Mouse (Mus musculus): ENCODE data around the gene Npl.
"Not testable (repeated sequence)": the region's sequence is repeated elsewhere in the genome, so short reads cannot be mapped to it uniquely, and the experiment has no call there.

Gene Npl

DNA sequence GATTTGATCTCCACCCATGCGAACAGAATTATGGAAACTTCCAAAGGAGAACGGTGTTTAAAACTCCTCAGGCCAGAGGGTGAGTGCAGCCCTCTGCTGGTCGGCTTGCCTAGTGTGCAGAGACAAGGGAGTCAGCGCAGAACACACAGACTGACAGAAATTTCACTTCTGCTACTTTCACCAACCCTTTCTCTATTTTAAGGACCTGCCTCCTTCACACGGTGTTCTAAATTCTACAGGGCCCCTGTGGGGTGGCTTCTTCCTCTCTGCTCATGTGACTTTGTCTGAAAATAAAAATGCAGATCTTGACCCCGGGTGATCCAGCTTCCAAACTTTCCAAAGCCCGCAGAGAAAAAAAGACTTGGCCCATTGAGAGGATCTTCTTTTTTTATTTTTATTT, 60.7 kb downstream of the Npl start:
- DNase-seq (ENCODE audit: low read depth), result peak; percentile 30

DNA sequence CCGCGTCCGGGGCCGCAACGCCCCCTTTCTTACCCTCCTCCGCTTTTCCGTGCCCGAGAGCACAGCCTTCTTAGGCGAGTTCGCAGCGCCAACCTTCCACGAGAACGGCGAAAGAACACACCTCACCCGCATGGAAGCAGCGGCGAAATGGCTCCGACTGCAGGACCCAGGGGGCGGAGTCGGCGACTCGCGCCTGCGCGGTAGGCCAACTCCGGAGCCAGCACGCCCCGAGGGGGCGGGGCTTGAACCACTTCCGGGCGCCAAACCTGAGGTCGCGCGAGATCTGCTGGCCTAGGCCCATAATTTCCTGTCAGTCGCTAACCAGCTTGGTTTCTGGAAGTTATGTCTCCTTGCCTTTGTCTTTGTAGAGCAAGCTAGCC, 62.4 kb downstream of the Npl start, which contains the start of gene Dhx9:
Gene Dhx9, minus strand, starts transcription at position 161 of the 380 bp plus-strand sequence.
- DNase-seq (ENCODE audit: low read depth), result peak; percentile 99

DNA sequence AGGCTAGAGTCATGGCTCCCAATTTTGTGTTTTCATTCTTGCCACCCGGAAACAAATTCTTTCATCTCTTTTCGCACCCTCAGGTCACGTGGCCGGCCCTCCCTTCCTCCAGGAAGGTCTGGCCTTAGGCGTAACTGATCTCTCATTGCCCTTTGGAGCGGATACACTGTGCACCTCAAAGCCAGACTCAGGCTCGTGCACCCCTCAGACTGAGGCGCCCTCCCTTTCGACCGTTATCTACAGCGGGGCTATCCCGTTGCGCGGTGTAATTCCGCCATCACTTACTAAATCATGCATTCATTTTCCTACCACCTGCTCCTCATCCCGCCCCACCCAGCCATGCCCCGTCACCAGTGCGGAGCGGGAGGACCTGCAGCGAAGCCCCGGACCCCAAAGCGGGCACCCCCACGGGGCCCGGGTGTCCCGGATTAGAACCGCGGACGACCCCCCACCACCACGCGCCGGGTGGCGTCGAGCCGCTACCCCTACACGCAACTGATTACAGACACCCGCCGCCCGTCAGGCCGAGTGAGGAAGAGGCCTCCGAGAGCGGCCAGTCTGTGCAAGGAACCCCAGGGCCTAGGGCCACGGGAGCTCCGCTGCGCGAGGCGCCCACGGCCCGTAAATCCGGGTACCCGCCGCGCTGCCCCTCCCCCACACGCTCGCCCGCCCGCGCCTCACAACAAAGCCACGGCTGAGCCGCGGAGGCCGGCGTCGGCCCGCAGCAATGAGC, 62.9 kb downstream of the Npl start:
- peak; percentile 50 for DNase-seq (ENCODE audit: low read depth)

DNA sequence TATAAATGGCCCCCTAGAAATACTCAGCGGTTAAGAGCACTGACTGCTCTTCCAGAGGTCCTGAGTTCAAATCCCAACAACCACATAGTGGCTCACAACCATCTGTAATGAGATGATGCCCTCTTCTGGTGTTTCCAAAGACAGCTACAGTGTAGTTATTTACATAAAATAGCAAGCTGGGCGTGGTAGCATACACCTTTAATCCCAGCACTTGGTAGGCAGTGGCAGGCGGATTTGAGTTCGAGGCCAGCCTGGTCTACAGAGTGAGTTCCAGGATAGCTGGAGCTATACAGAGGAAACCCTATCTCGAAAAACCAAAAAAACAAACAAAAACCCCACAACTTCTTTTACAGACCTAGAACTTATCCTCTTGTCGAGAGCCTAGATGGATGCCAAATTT, 63.7 kb downstream of the Npl start:
- DNase-seq (ENCODE audit: low read depth), result not testable (repeated sequence)

DNA sequence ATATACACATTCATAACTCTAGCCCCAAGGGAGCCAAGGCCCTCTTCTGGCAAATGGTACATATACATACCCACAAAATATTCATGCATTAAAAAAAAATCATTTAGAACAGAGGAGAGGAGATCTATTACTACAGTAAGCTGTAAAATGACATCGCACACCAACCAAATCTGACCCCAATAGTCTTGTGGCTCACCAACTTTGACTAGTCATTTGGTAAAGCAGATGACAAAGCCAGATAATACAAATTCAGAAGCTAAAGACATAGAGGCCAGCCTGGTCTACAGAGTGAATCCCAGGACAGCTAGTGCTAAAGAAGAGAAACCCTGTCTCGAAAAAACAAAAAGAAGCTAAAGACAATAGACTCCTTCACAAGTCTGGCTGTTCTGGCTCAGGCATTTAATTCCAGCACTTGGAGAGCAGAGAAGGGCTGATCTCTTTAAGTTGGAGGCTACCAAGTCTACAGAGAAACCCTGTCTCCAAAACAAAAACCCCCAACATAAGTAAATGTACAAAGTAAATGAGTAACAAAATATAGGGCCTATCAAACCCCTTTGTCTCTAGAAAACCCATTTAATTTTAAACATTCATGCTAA, 64.5 kb downstream of the Npl start:
- peak; percentile 39 for DNase-seq (ENCODE audit: low read depth)

DNA sequence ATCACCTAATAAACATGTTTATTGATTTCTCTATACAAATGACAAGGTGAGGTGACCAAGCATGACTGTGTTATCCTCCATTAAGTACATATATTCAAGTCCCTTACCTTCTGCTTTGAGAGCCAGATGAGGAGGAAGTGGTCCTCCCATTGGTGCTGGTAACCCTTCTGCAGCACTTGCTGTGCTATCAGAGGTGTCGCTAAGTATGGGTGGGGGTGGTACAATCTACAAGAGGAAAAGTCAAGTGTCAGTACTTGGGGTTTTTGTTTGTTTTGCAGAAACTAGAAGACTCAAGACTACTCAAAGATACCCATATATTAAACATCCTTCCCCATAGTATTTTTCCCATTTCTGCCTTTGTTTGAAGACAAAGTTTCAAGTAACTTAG, 68.8 kb downstream of the Npl start:
- DNase-seq (ENCODE audit: low read depth), result no peak

DNA sequence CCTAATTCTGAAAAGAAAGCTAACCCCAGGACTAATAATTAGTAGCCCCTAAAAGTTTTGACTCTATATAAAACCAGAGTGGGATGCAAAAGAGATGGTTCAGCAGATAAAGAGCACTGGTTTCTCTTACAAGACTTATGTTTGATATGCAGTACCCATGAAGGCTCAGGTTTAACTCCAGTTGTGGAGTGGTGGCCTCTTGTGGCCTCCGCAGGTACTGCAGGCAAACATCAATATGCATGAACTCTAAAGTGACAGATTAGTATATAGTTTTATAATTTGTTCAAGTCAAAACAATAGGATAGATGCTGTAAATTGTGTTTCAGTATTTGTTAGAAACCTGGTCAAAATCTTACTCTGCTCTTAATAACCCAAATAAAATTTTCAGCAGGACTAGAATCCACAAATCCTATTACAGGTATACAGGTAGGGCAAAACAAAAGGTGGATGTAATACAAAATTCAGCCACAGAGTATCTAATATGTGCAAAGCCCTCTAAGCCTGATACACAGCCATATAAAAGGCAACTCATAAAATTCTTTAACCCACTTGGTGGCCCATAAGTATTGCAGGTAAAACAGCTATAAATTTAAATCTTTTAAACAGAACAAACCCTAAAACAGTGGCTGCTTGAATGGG, 69.3 kb downstream of the Npl start:
- DNase-seq (ENCODE audit: low read depth), result peak; percentile 81

DNA sequence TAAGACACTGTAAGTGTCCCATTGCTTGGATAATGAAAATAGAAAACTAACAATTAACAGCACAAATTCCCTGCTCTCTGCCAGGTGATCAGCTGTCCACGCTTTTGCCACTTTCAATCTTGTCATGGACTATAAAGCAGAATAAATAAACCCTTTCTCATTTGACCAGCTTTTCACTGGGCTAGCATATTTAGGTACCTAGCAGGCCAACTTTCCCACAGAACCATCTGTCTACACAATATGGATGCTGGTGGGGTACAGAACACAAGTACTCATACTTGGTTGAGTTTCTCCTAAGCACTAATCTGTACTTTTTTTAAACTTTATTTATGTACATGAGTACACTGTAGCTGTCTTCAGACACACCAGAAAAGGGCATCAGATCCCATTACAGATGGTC, 70.5 kb downstream of the Npl start:
- DNase-seq (ENCODE audit: low read depth), result no peak

DNA sequence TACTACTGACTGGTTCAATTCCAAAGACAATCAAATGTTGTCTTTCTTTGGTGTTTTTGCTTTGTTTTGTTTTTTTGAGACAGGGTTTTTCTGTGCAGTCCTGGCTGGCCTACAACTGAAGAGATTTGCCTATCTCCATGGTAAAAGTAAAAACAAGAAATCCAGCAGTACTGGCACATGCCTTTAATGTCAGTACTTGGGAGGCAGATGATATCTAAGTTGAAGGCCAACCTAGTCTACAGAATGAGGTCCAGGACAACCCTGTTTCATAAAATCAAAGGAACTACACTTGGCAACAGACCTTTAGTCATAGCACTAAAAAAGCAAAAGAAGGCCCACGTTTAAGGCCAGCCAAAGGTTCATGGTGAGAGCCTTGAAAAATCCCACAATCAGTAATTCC, 88.0 kb downstream of the Npl start:
- no peak for DNase-seq (ENCODE audit: low read depth)

DNA sequence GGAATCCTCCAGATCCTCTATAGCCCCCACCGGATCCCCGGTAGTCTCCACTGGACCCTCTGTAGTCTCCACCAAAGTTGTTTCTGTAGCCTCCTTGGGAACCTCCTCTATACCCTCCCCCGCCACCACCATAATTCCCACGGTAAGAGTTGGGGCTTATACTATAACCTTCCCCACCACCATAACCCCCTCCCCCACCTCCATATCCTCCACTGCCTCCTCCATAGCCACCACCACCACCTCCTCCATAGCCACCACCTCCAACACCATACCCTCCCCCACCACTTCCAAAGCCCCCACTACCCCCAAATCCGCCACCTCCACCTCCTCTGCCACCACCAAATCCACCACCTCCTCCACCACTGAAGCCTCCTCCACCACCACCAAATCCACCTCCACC, 93.7 kb downstream of the Npl start:
- no peak for DNase-seq (ENCODE audit: low read depth)

DNA sequence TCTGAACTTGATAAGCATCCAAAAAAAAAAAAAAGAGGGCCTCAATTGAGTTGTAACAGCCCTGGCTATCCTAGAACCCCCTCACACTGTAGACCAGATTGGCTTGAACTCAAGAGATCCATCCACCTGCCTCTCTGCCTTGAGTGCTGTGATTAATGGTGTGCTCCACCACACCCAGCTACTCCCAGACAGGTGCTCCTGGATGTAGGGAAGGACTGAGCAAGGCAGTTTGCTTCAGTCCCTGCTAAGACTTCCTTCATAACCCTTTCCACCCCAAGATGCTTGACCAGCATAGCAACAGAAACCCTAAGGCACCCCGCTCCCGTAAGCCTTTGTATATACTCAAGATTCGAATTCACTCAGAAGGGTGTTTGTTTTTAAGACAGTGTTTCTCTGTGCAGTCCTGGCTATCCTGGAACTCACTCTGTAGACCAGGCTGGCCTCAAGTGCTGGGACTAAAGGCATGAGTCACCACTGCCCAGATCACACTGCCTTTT, 96.7 kb downstream of the Npl start:
- DNase-seq (ENCODE audit: low read depth), result no peak
